Mouse (Mus musculus) kidney, embryonic 16.5 days (tissue): ENCODE measurements around the gene Gm20547. TPM values are rescaled to one million over a fixed set of nuclear protein-coding genes. Genes with fewer than 3 reads are reported as not detected.

ENCODE experiments used
- ATAC-seq: fragments of 200-750 bp; cut with Nextera tagmentation; 2 replicates; pipeline ENCODE4 v1.8.0; 2017; ENCODE audit warnings: moderate TSS enrichment; ENCODE audit not compliant: low FRiP score, low TSS enrichment
- H3K27ac ChIP-seq: fragments of 300-500 bp; sonication (generic); 2 replicates; pipeline ENCODE4 v1.5.1; 2014; ENCODE audit warnings: low read length
- H3K27me3 ChIP-seq: fragments of 300-500 bp; sonication (generic); 2 replicates; pipeline ENCODE4 v1.6.1; 2014; ENCODE audit warnings: low read length, control low read depth, mixed read lengths; ENCODE audit not compliant: insufficient read depth
- H3K36me3 ChIP-seq: fragments of 300-500 bp; sonication (generic); 2 replicates; pipeline ENCODE4 v1.6.1; 2014; ENCODE audit warnings: low read length, control low read depth, mixed read lengths; ENCODE audit not compliant: insufficient read depth
- H3K4me1 ChIP-seq: fragments of 300-500 bp; sonication (generic); 2 replicates; pipeline ENCODE4 v1.6.1; 2014; ENCODE audit warnings: low read length, control low read depth, mixed read lengths; ENCODE audit not compliant: insufficient read depth
- H3K4me2 ChIP-seq: fragments of 300-500 bp; sonication (generic); replicated peaks from 2 replicates; pipeline ENCODE4 v1.6.1; 2014; ENCODE audit warnings: low read depth, low read length
- H3K4me3 ChIP-seq: fragments of 300-500 bp; sonication (generic); 2 replicates; pipeline ENCODE4 v1.5.1; 2014; ENCODE audit warnings: mild to moderate bottlenecking, low read length
- H3K9ac ChIP-seq: fragments of 300-500 bp; sonication (generic); replicated peaks from 2 replicates; pipeline ENCODE4 v1.6.1; 2014; ENCODE audit warnings: low read length
- H3K9me3 ChIP-seq: fragments of 300-500 bp; sonication (generic); 2 replicates; pipeline ENCODE4 v1.6.1; 2016; ENCODE audit warnings: low read length, control low read depth
- whole genome bisulfite sequencing: fragments of 180-500 bp; shearing (Covaris S2); extraction: QIAGEN DNeasy Blood & Tissue Kit; methylation state at CpG from one replicate; pipeline ENCODE4 v1.1.7; 2014; 5-methylcytosine and 5-hydroxymethylcytosine counted together
- polyA plus RNA-seq: library from polyadenylated mRNA; unstranded; fragments of >200 nt; fragmentation: Nextera tagmentation; extraction: Ambion mirVana; gene quantifications from 2 replicates; pipeline ENCODE4 v1.2.1, GENCODE M21; 2015

Gm20547 gene
- not detected in 2 replicates for polyA plus RNA-seq

GRCm38 (mm10) chr17:34881683-34882310 is at the start of gene Gm20547:
Gm20547 (minus strand) TSS chr17:34882042.
- WGBS: 8% methylated on average over 15 of the region's 15 CpGs
- peak within 1 kb of the TSS; percentile 22 for H3K4me2 ChIP-seq
- H3K27me3 ChIP-seq: no peaks in the 10 kb centered on the region
- no peak within 1 kb of the TSS for H3K4me3 ChIP-seq
- 0 out of 2 replicates have a peak within 1 kb of the TSS, but pooled peaks have one; percentile 1 for H3K9ac ChIP-seq
- ATAC-seq: no peak
- no peaks in the 10 kb centered on the region for H3K36me3 ChIP-seq
- no peaks in the 10 kb centered on the region for H3K9me3 ChIP-seq
- H3K27ac ChIP-seq: no peak within 1 kb of the TSS
- peaks cover 6% of the 10 kb centered on the region for H3K4me1 ChIP-seq

- H3K4me1 ChIP-seq: peaks cover 14% of the 10 kb centered on the region
- ATAC-seq: peak; percentile 98
- peak within 1 kb of the TSS; percentile 76 for H3K4me3 ChIP-seq
- H3K9me3 ChIP-seq: no peaks in the 10 kb centered on the region
- H3K9ac ChIP-seq: peak within 1 kb of the TSS; percentile 83
- under 1% methylated on average over 38 of the region's 38 CpGs for WGBS
- H3K27ac ChIP-seq: peak within 1 kb of the TSS; percentile 57
- no peaks in the 10 kb centered on the region for H3K36me3 ChIP-seq
- H3K4me2 ChIP-seq: peak within 1 kb of the TSS; percentile 74
- no peaks in the 10 kb centered on the region for H3K27me3 ChIP-seq
Measured at GRCm38 (mm10) chr17:34931061-34931734, 49.4 kb upstream of the Gm20547 start, which contains the start of gene Neu1. Neu1 (plus strand) TSS chr17:34931253.

DNA sequence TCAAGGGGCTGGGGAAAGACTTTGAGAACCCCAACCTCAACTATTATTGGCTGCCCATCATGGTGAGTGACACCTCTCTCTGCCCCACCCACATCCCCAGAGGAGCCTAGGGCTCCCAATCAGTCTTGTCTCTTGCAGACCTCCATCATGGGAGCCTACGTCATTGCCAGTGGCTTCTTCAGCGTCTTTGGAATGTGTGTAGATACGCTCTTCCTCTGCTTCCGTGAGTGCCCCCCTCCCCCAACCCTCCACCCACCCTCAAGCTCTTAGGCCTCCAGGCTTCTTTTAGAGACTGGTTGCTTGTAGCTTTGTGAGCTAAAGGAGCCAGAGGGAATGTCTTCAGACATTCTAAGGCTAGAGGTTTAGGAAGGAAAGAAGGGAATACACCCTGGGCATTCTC is 47.0 kb upstream of the Gm20547 start:
- H3K27ac ChIP-seq: no peak overlapping the region
- no peak for ATAC-seq
- H3K9ac ChIP-seq: no peak overlapping the region
- no peak overlapping the region for H3K4me2 ChIP-seq
- 69% methylated on average over 4 of the region's 4 CpGs for WGBS
- peaks cover 7% of the 10 kb centered on the region for H3K4me1 ChIP-seq
- H3K9me3 ChIP-seq: no peaks in the 10 kb centered on the region
- H3K27me3 ChIP-seq: no peaks in the 10 kb centered on the region
- no peaks in the 10 kb centered on the region for H3K36me3 ChIP-seq
- H3K4me3 ChIP-seq: no peak overlapping the region

DNA sequence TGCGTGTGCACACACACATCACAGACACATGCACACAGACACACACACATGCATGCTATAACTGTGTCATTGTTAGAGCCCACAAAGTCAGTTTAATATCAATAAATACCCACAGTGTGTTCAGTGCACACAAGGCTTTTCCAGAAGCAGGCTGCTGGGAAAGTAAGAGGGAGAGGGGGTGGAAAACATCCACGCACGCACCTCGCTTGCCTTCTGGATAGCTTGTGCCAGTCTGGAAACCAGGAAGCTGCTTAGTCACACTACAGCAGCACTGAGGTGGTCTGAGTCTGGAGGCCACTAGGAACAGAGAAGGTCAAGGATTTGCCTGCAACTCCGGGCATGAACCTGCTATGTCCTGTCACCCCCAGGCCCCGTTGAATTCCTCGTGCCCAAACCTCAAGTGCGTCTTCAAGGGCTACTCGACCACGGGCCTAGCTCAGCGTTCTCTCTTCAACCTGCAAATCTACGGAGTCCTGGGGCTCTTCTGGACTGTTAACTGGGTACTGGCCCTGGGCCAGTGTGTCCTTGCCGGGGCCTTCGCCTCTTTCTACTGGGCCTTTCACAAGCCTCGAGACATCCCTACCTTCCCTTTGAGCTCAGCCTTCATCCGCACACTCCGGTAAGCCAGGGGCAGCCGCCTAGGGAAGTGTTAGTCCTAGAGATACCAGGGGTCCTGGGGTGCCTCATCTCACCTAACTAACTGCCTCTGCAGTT is 45.6 kb upstream of the Gm20547 start:
- Histone ChIP-seq H3K36me3 (no peaks in the 10 kb centered on the region), H3K4me1 (peaks cover 7% of the 10 kb centered on the region), H3K9ac (no peak overlapping the region), H3K27ac (no peak overlapping the region), H3K27me3 (no peaks in the 10 kb centered on the region), H3K4me3 (no peak overlapping the region), H3K9me3 (no peaks in the 10 kb centered on the region), H3K4me2 (no peak overlapping the region)
- WGBS: 86% methylated on average over 18 of the region's 18 CpGs
- no peak for ATAC-seq

DNA sequence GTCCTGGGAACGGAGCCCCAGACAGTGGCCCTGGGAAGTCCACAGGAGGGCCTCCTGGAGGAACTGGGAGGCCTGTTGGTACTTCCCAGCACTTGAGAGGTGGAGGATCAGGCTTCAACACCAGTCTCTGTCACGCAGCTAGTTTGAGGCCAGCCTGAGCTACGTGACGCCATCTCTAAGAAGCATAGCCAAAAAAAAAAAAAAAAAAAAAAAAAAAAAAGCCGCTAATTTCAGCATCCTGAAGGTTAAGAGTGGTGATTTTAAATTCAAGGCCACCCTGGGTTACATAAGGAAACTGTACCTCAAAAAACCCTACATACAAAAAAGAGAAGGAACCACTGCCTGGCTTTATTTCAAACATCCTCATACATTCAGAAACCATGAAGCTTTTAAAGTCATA is 42.4 kb upstream of the Gm20547 start:
- Histone ChIP-seq H3K27me3 (no peaks in the 10 kb centered on the region), H3K9me3 (no peaks in the 10 kb centered on the region), H3K36me3 (no peaks in the 10 kb centered on the region), H3K4me1 (no peaks in the 10 kb centered on the region), H3K27ac (no peak overlapping the region), H3K4me2 (no peak overlapping the region), H3K4me3 (no peak overlapping the region), H3K9ac (no peak overlapping the region)
- WGBS: 74% methylated on average over 5 of the region's 5 CpGs
- no peak for ATAC-seq

- H3K4me2 ChIP-seq: no peak overlapping the region
- no peaks in the 10 kb centered on the region for H3K4me1 ChIP-seq
- H3K27ac ChIP-seq: no peak overlapping the region
- no peak overlapping the region for H3K9ac ChIP-seq
- no peak for ATAC-seq
- no peaks in the 10 kb centered on the region for H3K9me3 ChIP-seq
- 33% methylated on average over 6 of the region's 6 CpGs for WGBS
- no peak overlapping the region for H3K4me3 ChIP-seq
- H3K36me3 ChIP-seq: no peaks in the 10 kb centered on the region
- H3K27me3 ChIP-seq: no peaks in the 10 kb centered on the region
Measured at GRCm38 (mm10) chr17:34922939-34923338, 41.1 kb upstream of the Gm20547 start.

DNA sequence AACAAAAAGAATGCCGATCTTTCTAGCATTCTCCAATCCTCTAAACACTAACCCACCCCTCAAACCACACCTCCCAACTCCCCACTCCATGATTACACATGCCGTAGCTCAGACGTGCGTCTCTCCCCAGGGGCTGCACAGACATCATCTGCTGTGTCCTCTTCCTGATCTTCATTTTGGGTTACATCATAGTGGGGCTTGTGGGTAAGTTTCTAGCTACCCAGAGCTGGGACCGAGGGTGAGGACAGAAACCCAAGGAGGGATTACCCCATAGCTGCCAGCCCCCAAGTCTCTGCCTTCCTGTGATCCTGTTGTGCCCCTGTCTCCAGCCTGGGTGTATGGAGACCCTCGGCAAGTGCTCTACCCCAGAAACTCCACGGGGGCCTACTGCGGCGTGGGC is 35.3 kb upstream of the Gm20547 start:
- Histone ChIP-seq H3K9ac (no peak overlapping the region), H3K4me3 (no peak overlapping the region), H3K27ac (no peak overlapping the region), H3K4me1 (peaks cover 5% of the 10 kb centered on the region), H3K36me3 (peaks cover 17% of the 10 kb centered on the region), H3K4me2 (no peak overlapping the region), H3K27me3 (no peaks in the 10 kb centered on the region), H3K9me3 (no peaks in the 10 kb centered on the region)
- 76% methylated on average over 9 of the region's 9 CpGs for WGBS
- ATAC-seq: no peak

- Histone ChIP-seq H3K4me2 (no peak overlapping the region), H3K9ac (no peak overlapping the region), H3K4me1 (peaks cover 5% of the 10 kb centered on the region), H3K27ac (no peak overlapping the region), H3K27me3 (no peaks in the 10 kb centered on the region), H3K4me3 (no peak overlapping the region), H3K36me3 (peaks cover 26% of the 10 kb centered on the region), H3K9me3 (no peaks in the 10 kb centered on the region)
- WGBS: 86% methylated on average over 5 of the region's 5 CpGs
- ATAC-seq: no peak
Measured at GRCm38 (mm10) chr17:34916316-34916715, 34.5 kb upstream of the Gm20547 start.

DNA sequence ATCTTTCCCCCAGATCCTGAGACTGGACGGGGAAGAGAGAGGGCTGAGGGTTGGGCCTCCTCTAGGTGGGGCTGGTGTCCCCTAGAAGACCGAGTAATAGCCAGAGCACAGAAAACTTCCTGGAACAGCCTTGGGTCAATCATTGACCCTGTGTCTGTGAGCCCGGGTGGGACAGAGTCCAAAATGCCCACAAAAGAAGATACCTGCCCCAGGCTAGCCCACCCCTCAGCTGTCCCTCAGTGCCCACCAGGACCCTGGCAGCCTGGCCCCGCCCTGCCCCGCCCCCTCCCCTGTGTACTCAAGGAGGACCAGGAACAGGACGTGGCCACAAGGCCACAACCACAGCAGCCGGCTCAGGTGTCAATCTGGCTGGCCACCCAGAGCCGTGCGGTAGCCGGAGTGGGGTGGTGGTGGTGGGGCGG is 33.6 kb upstream of the Gm20547 start:
- H3K9ac ChIP-seq: peak overlapping the region; percentile 45
- peak overlapping the region; percentile 59 for H3K27ac ChIP-seq

More for the DNA sequence above, 33.6 kb upstream of the Gm20547 start:
- peak; percentile 87 for ATAC-seq
- Histone ChIP-seq H3K9me3 (no peaks in the 10 kb centered on the region), H3K4me1 (peaks cover 5% of the 10 kb centered on the region), H3K27me3 (no peaks in the 10 kb centered on the region), H3K4me2 (peak overlapping the region; percentile 35), H3K36me3 (peaks cover 35% of the 10 kb centered on the region), H3K4me3 (peak overlapping the region; percentile 17; the same call in 1 of the 2 replicates)
- 9% methylated on average over 9 of the region's 11 CpGs for WGBS
